Mouse (Mus musculus) thymus, postnatal 14 days (tissue): ENCODE data around the gene Angptl8.
"Not testable (repeated sequence)": the region's sequence is repeated elsewhere in the genome, so short reads cannot be mapped to it uniquely, and the experiment has no call there.

Experiments used
- DNase-seq: peaks from one replicate; pipeline ENCODE4 v3.0.0; 2021

The Angptl8 gene

GRCm38 (mm10) chr9:21852128-21853091, 17.1 kb downstream of the Angptl8 start, which contains the start of gene Dock6:
Gene Dock6, minus strand, starts transcription at chr9:21852635.
- DNase-seq, result peak; percentile 80

- no peak for DNase-seq
Observed at GRCm38 (mm10) chr9:21853961-21854360, 18.7 kb downstream of the Angptl8 start.

GRCm38 (mm10) chr9:21854894-21855293, 19.6 kb downstream of the Angptl8 start:
- no peak for DNase-seq

- no peak for DNase-seq
Observed at GRCm38 (mm10) chr9:21857501-21857900, 22.2 kb downstream of the Angptl8 start.

GRCm38 (mm10) chr9:21858084-21858483, 22.8 kb downstream of the Angptl8 start:
- no peak for DNase-seq

GRCm38 (mm10) chr9:21859606-21860005, 24.3 kb downstream of the Angptl8 start:
- DNase-seq, result no peak

GRCm38 (mm10) chr9:21860349-21860748, 25.0 kb downstream of the Angptl8 start:
- not testable (repeated sequence) for DNase-seq

GRCm38 (mm10) chr9:21862181-21862580, 26.9 kb downstream of the Angptl8 start:
- no peak for DNase-seq

- DNase-seq, result no peak
Observed at GRCm38 (mm10) chr9:21865673-21866398, 30.5 kb downstream of the Angptl8 start.

- DNase-seq, result no peak
Observed at GRCm38 (mm10) chr9:21866641-21867040, 31.3 kb downstream of the Angptl8 start.

GRCm38 (mm10) chr9:21867726-21868125, 32.4 kb downstream of the Angptl8 start:
- DNase-seq, result no peak

GRCm38 (mm10) chr9:21869290-21869689, 34.0 kb downstream of the Angptl8 start:
- DNase-seq, result peak; percentile 47

- peak; percentile 54 for DNase-seq
Observed at GRCm38 (mm10) chr9:21870879-21871524, 35.7 kb downstream of the Angptl8 start.

GRCm38 (mm10) chr9:21872204-21872603, 36.9 kb downstream of the Angptl8 start:
- DNase-seq, result no peak

GRCm38 (mm10) chr9:21876601-21877000, 41.3 kb downstream of the Angptl8 start:
- DNase-seq, result no peak
